Mouse (Mus musculus): Measurements from ENCODE around the gene Slc9a3r1. TPM values are rescaled to one million over a fixed set of nuclear protein-coding genes. Genes with fewer than 3 reads are reported as not detected.

Slc9a3r1 gene
- polyA plus RNA-seq, 1 experiment from 2014 or later: 55.2 TPM

DNA sequence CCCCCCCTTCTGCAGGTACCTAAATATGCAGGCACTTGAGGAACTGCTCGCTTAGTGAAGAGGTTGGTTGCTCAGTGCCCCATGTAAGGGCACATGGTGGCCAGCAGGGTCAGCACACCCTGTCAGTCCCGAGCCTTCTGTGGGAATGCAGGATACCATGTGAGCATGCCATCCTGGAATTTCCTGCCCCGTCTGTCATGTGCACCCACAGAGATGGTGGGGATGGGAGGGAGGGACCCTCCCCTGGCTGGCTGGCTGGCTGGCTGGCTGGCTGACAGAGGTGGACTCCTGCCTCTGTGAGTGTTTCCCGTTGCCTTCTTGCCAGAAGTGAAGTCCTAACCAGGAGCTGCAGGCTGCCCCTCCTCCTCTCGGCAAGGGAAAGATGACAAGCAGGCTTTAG, 59.4 kb downstream of the Slc9a3r1 start:
- no peaks in the 10 kb centered on the region; the same call in 1 of the 2 replicates for H3K36me3 ChIP-seq
- WGBS: 53% methylated on average over 5 of the region's 5 CpGs
- H3K9ac ChIP-seq: no peak overlapping the region
- peaks cover 63% of the 10 kb centered on the region for H3K4me1 ChIP-seq (replicated peaks)
- no peak overlapping the region for H3K27ac ChIP-seq
- peaks cover 26% of the 10 kb centered on the region for H3K27me3 ChIP-seq
- H3K9me3 ChIP-seq: no peaks in the 10 kb centered on the region
- H3K4me3 ChIP-seq: no peak overlapping the region
- no peak for ATAC-seq (ENCODE audit: low FRiP score)
- H3K4me2 ChIP-seq: no peak overlapping the region

GRCm38 (mm10) chr11:115223451-115223850, 60.3 kb downstream of the Slc9a3r1 start:
- no peak for ATAC-seq (ENCODE audit: low FRiP score)
- Histone ChIP-seq H3K9me3 (no peaks in the 10 kb centered on the region), H3K4me2 (no peak overlapping the region), H3K4me3 (no peak overlapping the region), H3K9ac (0 out of 2 replicates have a peak overlapping the region, but pooled peaks have one; percentile 3), H3K36me3 (no peaks in the 10 kb centered on the region; the same call in 1 of the 2 replicates), H3K4me1 (replicated peaks) (peaks cover 63% of the 10 kb centered on the region), H3K27ac (no peak overlapping the region), H3K27me3 (peaks cover 24% of the 10 kb centered on the region)
- WGBS: 73% methylated on average over 11 of the region's 11 CpGs

DNA sequence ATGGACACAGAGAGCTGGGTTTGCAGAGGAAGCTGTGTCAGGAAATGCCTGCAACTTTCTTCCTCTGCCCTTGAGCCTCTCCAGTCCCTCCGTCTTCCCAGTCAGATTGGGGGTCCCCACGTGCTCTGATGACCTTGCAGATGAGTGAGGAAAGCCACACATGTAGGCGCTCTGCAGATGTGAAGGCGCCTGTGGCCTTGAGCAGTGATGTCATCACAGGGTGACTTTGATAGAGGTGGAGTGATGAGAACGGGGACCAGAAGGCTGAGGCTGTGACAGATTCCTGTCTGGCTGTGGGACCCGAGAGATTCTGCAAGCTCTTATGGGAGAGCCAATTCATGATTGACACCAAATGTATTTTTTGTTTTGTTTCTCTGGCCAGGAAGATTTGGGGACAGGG, 60.7 kb downstream of the Slc9a3r1 start:
- no peak for ATAC-seq (ENCODE audit: low FRiP score)
- H3K9ac ChIP-seq: no peak overlapping the region; the same call in 1 of the 2 replicates
- H3K9me3 ChIP-seq: no peaks in the 10 kb centered on the region
- WGBS: 73% methylated on average over 6 of the region's 6 CpGs
- H3K27me3 ChIP-seq: peaks cover 27% of the 10 kb centered on the region
- peaks cover 66% of the 10 kb centered on the region for H3K4me1 ChIP-seq (replicated peaks)
- no peak overlapping the region for H3K4me3 ChIP-seq
- no peak overlapping the region for H3K4me2 ChIP-seq
- H3K36me3 ChIP-seq: no peaks in the 10 kb centered on the region; the same call in 1 of the 2 replicates
- no peak overlapping the region for H3K27ac ChIP-seq

DNA sequence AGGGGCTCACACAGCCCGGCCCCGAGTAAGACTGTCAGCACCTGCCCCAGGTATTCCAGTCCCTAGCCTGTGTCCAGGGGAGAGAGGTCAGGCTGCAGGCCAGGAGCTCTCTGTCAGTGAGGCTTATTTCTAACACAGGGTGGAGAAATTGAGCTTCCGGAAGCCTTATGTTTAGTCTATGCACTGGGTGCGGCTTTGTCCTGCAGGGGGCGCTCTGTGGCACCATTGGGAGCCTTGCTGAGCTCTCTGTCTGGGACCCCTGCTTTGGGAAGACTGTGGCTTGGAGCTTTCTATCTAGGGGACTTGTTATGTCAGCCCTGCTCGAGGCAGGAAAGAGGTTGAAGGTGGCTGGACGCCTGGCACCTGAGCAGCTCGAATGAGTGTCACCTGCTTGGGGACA, 61.7 kb downstream of the Slc9a3r1 start:
- Histone ChIP-seq H3K4me3 (no peak overlapping the region), H3K27me3 (peaks cover 28% of the 10 kb centered on the region), H3K9me3 (no peaks in the 10 kb centered on the region), H3K36me3 (no peaks in the 10 kb centered on the region; the same call in 1 of the 2 replicates), H3K4me1 (replicated peaks) (peaks cover 76% of the 10 kb centered on the region), H3K27ac (no peak overlapping the region), H3K9ac (no peak overlapping the region), H3K4me2 (no peak overlapping the region)
- WGBS: 41% methylated on average over 8 of the region's 8 CpGs
- ATAC-seq (ENCODE audit: low FRiP score): no peak

GRCm38 (mm10) chr11:115225301-115225700, 62.2 kb downstream of the Slc9a3r1 start:
- Histone ChIP-seq H3K4me2 (no peak overlapping the region), H3K27me3 (peaks cover 28% of the 10 kb centered on the region), H3K27ac (no peak overlapping the region), H3K4me3 (no peak overlapping the region), H3K9ac (no peak overlapping the region), H3K4me1 (replicated peaks) (peaks cover 79% of the 10 kb centered on the region), H3K9me3 (no peaks in the 10 kb centered on the region), H3K36me3 (no peaks in the 10 kb centered on the region; the same call in 1 of the 2 replicates)
- no peak for ATAC-seq (ENCODE audit: low FRiP score)
- WGBS: 48% methylated on average over 6 of the region's 6 CpGs

- Histone ChIP-seq H3K27ac (peak overlapping the region; percentile 73), H3K27me3 (peaks cover 36% of the 10 kb centered on the region), H3K4me2 (no peak overlapping the region), H3K9ac (peak overlapping the region; percentile 39; the same call in 1 of the 2 replicates), H3K36me3 (no peaks in the 10 kb centered on the region), H3K4me1 (replicated peaks) (peaks cover 89% of the 10 kb centered on the region), H3K4me3 (no peak overlapping the region), H3K9me3 (no peaks in the 10 kb centered on the region)
- 32% methylated on average over 14 of the region's 14 CpGs for WGBS
- 0 out of 2 replicates have a peak, but pooled peaks have one; percentile 37 for ATAC-seq (ENCODE audit: low FRiP score)
Measured at GRCm38 (mm10) chr11:115226811-115227491, 63.8 kb downstream of the Slc9a3r1 start.

- no peak for ATAC-seq (ENCODE audit: low FRiP score)
- Histone ChIP-seq H3K36me3 (no peaks in the 10 kb centered on the region), H3K4me3 (no peak overlapping the region), H3K27me3 (peaks cover 39% of the 10 kb centered on the region), H3K4me2 (no peak overlapping the region), H3K4me1 (replicated peaks) (peaks cover 89% of the 10 kb centered on the region), H3K9ac (peak overlapping the region; percentile 43; the same call in 1 of the 2 replicates), H3K27ac (0 out of 2 replicates have a peak overlapping the region, but pooled peaks have one; percentile 73), H3K9me3 (no peaks in the 10 kb centered on the region)
- WGBS: 25% methylated on average over 12 of the region's 12 CpGs
Measured at GRCm38 (mm10) chr11:115227640-115228039, 64.5 kb downstream of the Slc9a3r1 start.

DNA sequence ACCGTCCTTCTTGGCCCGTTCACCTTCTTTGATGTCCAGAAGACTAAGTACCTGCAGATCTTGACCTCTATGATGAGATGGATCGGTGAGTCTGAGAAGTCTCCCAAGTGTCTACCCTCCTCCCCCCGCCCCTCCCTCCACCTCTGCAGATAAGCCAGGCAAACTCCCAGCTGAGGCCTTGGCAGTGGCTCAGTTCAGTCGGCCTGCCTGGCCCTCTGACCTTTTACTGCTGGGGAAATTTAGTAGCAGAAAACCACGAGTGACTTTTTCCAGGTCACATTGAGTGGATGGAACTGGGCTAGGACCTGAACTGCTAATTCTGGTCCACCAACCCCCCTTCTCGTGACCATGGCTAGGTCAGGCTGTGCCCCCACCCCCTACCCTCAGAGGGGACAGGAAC, 65.3 kb downstream of the Slc9a3r1 start:
- H3K4me2 ChIP-seq: no peak overlapping the region
- H3K27ac ChIP-seq: no peak overlapping the region
- no peaks in the 10 kb centered on the region for H3K9me3 ChIP-seq
- peaks cover 43% of the 10 kb centered on the region for H3K27me3 ChIP-seq
- peaks cover 89% of the 10 kb centered on the region for H3K4me1 ChIP-seq (replicated peaks)
- H3K36me3 ChIP-seq: no peaks in the 10 kb centered on the region
- H3K9ac ChIP-seq: no peak overlapping the region
- ATAC-seq (ENCODE audit: low FRiP score): no peak
- WGBS: 68% methylated on average over 7 of the region's 7 CpGs
- no peak overlapping the region for H3K4me3 ChIP-seq

- Histone ChIP-seq H3K4me1 (replicated peaks) (peaks cover 92% of the 10 kb centered on the region), H3K4me3 (no peak overlapping the region), H3K36me3 (no peaks in the 10 kb centered on the region), H3K4me2 (no peak overlapping the region), H3K27ac (no peak overlapping the region), H3K27me3 (peaks cover 35% of the 10 kb centered on the region), H3K9ac (no peak overlapping the region), H3K9me3 (no peaks in the 10 kb centered on the region)
- WGBS: 49% methylated on average over 15 of the region's 15 CpGs
- ATAC-seq (ENCODE audit: low FRiP score): no peak
Measured at GRCm38 (mm10) chr11:115229021-115229930, 66.1 kb downstream of the Slc9a3r1 start.

Other genes starting within 250 kb of the Slc9a3r1 start
- gene Cd300lb, start 229.0 kb upstream of the Slc9a3r1 start, polyA plus RNA-seq (2015; fragmentation: Nextera tagmentation; extraction: Ambion mirVana): not detected in 2 replicates
- gene Cd300c, start 194.2 kb upstream of the Slc9a3r1 start, polyA plus RNA-seq (2015; fragmentation: Nextera tagmentation; extraction: Ambion mirVana): not detected in 2 replicates
- gene Cd300ld, start 173.4 kb upstream of the Slc9a3r1 start, polyA plus RNA-seq (2015; fragmentation: Nextera tagmentation; extraction: Ambion mirVana): 0.06 TPM in 1 of 2 replicates, not detected in the other
- 0.96 and 2.0 TPM in 2 replicates for gene Cd300c2, start 161.5 kb upstream of the Slc9a3r1 start, polyA plus RNA-seq (2015; fragmentation: Nextera tagmentation; extraction: Ambion mirVana)
- not detected in 2 replicates for gene Cd300ld2, start 147.1 kb upstream of the Slc9a3r1 start, polyA plus RNA-seq (2015; fragmentation: Nextera tagmentation; extraction: Ambion mirVana)
- gene Cd300ld4, start 136.3 kb upstream of the Slc9a3r1 start, polyA plus RNA-seq (2015; fragmentation: Nextera tagmentation; extraction: Ambion mirVana): not detected in 2 replicates
- gene Cd300ld5, start 125.6 kb upstream of the Slc9a3r1 start, polyA plus RNA-seq (2015; fragmentation: Nextera tagmentation; extraction: Ambion mirVana): not detected in 2 replicates
- gene Cd300ld3, start 114.9 kb upstream of the Slc9a3r1 start, polyA plus RNA-seq (2015; fragmentation: Nextera tagmentation; extraction: Ambion mirVana): not detected in 2 replicates
- not detected in 2 replicates for gene Cd300e, start 101.2 kb upstream of the Slc9a3r1 start, polyA plus RNA-seq (2015; fragmentation: Nextera tagmentation; extraction: Ambion mirVana)
- gene Rab37, start 71.9 kb upstream of the Slc9a3r1 start, polyA plus RNA-seq (2015; fragmentation: Nextera tagmentation; extraction: Ambion mirVana): 0.99 and 1.4 TPM in 2 replicates
- 0.12 and 0.27 TPM in 2 replicates for gene Cd300lf, start 29.3 kb upstream of the Slc9a3r1 start, polyA plus RNA-seq (2015; fragmentation: Nextera tagmentation; extraction: Ambion mirVana)
- 11.2 and 12.1 TPM in 2 replicates for gene Tmem104, start 24.1 kb downstream of the Slc9a3r1 start, polyA plus RNA-seq (2015; fragmentation: Nextera tagmentation; extraction: Ambion mirVana)
- gene Nat9, start 24.5 kb downstream of the Slc9a3r1 start, polyA plus RNA-seq (2015; fragmentation: Nextera tagmentation; extraction: Ambion mirVana): 21.5 and 22.0 TPM in 2 replicates
- gene Grin2c, start 103.9 kb downstream of the Slc9a3r1 start, polyA plus RNA-seq (2015; fragmentation: Nextera tagmentation; extraction: Ambion mirVana): 0.22 TPM in 2 replicates
- gene Fdxr, start 113.7 kb downstream of the Slc9a3r1 start, polyA plus RNA-seq (2015; fragmentation: Nextera tagmentation; extraction: Ambion mirVana): 18.1 and 20.8 TPM in 2 replicates
- gene Fads6, start 134.3 kb downstream of the Slc9a3r1 start, polyA plus RNA-seq (2015; fragmentation: Nextera tagmentation; extraction: Ambion mirVana): 0.73 and 0.79 TPM in 2 replicates
- not detected in 2 replicates for gene Otop2, start 143.8 kb downstream of the Slc9a3r1 start, polyA plus RNA-seq (2015; fragmentation: Nextera tagmentation; extraction: Ambion mirVana)
- gene Ush1g, start 158.7 kb downstream of the Slc9a3r1 start, polyA plus RNA-seq (2015; fragmentation: Nextera tagmentation; extraction: Ambion mirVana): 0.06 and 0.14 TPM in 2 replicates
- gene Otop3, start 171.4 kb downstream of the Slc9a3r1 start, polyA plus RNA-seq (2015; fragmentation: Nextera tagmentation; extraction: Ambion mirVana): 1.00 and 1.1 TPM in 2 replicates
- 41.8 and 42.9 TPM in 2 replicates for gene Hid1, start 204.4 kb downstream of the Slc9a3r1 start, polyA plus RNA-seq (2015; fragmentation: Nextera tagmentation; extraction: Ambion mirVana)
- gene Cdr2l, start 218.6 kb downstream of the Slc9a3r1 start, polyA plus RNA-seq (2015; fragmentation: Nextera tagmentation; extraction: Ambion mirVana): 22.4 and 23.2 TPM in 2 replicates
- 196 and 205 TPM in 2 replicates for gene Mrpl58, start 240.4 kb downstream of the Slc9a3r1 start, polyA plus RNA-seq (2015; fragmentation: Nextera tagmentation; extraction: Ambion mirVana)